Mouse (Mus musculus): Measurements from ENCODE around the gene Zfp654.
A peak's percentile ranks its signal among the peaks of the same experiment; 100 is the strongest.

Gene Zfp654

DNA sequence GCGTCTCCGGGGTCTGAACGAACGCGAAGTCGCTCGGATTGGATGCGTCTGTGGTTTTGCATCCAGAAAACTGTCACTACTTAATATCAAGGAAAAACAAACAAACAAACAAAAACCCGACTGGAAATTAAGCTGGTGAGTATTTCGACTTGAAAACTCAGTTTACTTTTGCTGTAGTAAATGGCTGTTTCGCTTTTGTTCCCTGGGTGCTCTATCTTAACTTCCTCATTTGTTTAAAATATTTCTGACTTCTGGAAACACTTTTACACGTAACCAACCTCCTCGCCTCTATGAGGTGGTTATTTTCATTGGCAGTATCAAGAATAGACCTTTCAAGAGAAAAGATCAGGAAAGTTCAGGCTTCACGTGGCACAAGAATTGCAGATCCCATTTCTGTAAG lies 1.4 kb upstream of the Zfp654 start:
- no peak for DNase-seq (ENCODE audit: extremely low spot score)

DNA sequence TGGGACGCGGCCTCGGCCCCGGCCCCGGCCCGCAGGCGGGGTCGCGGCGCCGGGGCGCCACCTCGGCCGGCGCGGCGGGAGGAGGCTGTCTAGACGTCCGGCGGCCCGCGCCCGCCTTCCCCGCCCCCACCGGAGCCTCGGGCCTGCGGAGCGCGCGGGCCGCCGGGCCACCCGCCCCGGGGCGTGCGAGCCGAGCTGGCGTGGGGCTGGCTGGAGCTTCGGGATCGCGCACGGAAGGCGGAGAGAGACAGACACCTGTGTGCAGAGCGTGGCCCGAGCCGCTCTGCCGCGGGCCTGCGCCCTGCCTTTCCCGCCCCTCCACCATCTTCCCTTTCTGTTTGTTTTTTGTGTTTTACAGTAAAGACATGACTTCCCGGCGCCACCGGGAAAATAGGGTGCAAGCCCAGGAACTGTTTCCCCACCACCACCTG lies 1.0 kb upstream of the Zfp654 start:
- no peak for DNase-seq (ENCODE audit: extremely low spot score)

DNA sequence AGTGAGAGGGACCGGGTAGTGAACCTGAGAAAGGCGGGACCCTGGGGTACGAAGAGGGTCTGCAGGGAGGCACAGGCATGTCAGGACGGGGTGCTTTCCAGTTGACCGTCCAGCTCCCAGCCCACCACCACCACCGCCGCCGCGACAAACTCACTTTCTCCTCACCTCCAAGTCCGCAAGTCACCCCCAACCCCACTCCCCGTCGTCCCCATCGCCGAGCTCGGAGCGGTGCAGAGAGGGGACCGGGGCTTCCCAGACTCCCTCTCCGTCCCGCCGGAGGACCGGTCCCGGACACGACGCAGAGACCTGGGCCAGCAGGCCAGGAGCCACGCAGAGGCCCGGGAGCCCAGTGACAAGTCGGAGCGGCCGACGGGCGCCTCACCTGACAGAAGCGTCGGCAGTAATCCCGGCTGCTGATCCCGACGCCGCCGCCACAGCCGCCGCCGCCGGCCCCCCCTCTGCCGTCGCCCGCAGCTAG lies 328 bp downstream of the Zfp654 start:
- no peak for DNase-seq (ENCODE audit: extremely low spot score)

DNA sequence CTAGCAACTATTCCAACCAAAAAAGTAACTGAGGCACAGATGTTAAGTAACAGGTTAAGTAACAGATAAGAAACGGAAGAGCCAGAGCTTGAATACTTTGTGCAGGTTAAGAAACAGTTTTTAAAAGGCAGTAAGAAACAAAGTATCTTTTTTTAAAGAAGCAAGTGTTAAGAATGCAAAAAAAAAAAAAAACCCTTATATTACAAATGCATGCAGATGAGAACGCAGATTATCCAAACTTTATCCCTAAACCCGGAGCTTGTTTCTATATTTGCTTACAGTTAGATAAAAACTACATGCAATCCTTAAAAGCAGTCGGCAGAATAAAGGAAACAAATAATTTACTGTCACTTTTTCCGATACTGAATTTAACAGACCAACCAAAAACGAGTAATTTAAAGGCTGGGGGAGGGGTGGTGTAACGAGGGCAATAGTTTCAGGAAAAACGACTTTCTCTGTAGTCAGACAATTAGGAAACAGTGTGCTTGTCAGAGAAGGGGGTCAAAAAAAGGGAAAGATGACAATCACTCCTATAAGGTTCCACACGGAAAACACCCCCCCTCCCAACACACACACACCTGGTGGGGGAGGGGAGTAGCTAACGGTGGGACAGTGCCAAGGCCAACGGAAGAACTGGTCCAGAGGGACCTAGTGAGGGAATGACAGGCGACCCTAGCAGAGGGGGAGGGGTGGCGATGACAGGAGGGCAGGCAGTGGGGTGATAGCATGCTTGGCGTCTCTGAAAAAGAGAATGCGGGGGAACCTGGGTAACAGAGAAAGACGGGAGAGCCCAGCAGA lies 966 bp downstream of the Zfp654 start:
- peak; percentile 52 for DNase-seq (ENCODE audit: extremely low spot score)

DNA sequence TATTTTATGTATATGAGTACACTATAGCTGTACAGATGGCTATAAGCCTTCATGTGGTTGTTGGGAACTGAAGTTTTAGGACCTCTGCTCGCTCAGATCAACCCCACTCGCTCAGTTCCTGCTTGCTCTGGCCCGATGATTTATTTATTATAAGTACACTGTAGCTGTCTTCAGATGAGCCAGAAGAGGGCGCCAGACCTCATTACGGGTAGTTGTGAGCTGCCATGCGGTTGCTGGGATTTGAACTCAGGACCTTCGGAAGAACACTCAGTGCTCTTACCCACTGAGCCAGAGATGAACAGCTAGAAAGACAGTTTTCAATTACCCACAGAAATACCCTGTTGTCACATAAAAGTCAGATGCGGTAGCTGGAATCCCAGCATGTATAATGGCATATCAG lies 5.5 kb downstream of the Zfp654 start:
- DNase-seq (ENCODE audit: extremely low spot score), result no peak

DNA sequence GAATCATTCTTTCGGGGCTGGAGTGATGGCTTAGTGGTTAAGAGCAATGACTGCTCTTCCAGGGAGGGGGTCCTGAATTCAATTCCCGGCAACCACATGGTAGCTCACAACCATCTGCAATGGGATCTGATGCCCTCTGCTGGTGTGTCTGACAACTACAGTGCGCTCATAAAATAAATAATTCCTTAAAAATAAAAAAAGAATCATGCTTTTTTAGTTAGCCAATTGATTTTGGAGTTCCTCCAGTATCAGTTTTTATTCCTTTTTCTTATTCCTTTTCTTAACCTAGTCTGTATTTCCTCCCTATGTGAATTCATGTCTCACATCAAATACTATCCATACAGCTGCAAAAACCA lies 9.1 kb downstream of the Zfp654 start:
- DNase-seq (ENCODE audit: extremely low spot score), result no peak

DNA sequence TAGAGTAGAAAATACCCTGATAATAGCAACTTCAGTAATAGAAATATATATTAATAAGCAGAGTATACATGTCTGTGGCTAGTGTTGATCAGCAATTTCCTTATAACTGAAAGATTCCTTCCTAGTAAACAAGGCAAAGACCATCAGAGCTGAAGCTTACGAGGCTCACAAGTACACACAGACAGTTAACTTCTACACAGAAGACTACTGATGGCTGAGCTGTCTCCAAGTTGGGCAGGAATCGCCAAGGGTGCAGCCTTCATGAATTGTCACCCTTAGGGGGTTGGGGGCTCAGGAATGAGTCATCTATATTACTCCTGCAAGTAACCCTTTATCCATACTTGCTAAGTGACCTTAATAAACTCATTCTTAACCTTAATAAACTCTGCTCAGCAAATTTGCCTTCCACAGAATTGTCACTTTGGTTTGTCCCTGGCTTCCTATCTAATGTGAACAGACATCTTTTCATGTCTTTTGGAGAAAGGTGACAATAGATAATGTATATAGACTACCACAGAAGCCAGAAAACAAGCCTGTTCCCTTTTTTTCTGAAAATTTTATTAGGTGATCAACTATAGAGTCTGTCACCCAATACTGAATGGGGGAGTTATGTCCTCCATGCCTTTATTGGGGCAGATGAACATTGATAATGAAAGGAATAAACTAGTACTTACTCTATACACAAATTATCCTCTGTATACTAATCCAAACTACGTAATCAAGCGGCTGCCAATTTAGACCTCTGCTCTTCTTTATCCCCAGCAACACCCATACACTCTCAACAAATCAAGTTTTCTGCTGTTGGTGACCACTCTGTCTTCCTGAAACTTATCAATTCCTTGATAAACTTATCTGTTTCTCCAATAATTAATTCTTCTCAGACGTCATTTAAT lies 9.7 kb downstream of the Zfp654 start:
- DNase-seq (ENCODE audit: extremely low spot score), result no peak

DNA sequence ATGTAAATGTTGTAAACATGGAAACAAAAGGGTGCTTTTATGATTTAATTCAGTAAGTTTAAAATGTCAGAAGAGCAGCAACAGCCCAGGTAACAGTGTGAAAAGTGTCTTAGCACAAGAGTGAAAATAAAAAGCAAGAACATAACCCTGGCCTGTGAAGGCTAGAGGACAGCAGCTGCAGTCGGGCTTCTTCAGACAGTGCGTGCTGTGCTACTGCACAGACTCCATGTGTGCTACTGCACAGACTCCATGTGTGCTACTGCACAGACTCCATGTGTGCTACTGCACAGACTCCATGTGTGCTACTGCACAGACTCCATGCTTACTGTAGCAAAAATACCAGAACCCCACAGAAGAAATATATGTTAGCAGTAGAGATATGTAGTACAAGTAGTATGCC lies 14.7 kb downstream of the Zfp654 start:
- no peak for DNase-seq (ENCODE audit: extremely low spot score)

DNA sequence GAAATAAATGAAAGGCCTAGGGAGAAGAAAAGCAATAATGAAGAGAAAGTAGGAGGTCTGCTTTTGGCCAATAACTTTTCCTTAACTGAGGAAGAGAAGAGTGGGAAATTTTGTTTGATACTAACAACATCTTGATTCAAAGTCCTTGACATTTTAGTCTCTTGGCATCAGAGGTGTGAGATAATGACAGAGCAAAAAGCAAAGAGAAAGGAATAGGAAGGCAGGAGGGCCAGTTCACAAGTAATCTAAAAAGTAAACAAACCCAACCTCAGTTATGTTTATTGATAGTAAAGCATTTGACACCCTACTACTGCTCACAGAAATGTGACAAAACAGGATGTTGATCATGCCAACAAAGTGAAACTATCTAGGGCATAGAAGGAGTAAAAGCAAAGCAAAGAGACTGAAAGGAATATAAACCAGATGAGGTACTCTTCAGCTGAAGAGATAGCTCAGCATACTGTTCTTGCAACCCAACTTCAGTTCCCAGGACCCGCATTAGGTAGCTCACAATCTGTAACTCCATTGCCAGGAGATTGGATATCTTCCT lies 15.4 kb downstream of the Zfp654 start:
- no peak for DNase-seq (ENCODE audit: extremely low spot score)

DNA sequence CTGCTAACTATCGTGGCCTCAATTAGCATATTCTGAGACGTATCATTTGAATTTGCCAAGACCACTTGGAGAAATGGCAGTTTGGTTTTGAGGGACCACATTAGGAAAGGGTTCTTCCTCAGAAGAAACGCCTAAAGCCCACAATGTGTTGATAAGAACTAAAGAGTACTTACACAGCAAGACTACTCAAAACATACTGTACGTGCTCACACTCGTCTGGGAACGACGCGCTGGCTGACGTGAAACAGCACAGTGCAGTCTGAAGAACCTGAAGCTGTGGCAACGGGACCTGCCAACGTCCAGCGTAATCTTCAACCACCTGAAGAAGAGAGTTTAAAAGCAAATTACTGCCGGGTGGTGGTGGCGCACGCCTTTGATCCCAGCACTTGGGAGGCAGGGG lies 21.2 kb downstream of the Zfp654 start:
- DNase-seq (ENCODE audit: extremely low spot score), result no peak

DNA sequence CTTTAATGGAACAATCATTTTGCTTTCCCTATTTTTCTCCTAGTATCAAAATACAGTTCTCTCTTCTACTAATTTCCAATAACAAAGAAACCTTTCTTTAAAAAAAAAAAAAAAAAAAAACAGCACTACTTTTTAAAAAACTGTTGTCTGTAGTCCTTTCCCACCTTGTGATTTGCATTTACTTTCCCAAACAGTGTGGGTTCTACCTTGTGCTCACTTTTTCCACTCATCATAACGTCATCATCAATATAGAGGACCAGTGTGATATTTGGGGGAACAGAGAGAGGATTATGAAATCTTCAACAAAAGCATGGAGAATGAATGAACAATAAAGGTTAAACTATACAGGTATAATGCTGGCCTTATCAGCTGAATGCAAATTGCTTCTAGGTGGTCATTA lies 27.0 kb downstream of the Zfp654 start:
- DNase-seq (ENCODE audit: extremely low spot score), result no peak

DNA sequence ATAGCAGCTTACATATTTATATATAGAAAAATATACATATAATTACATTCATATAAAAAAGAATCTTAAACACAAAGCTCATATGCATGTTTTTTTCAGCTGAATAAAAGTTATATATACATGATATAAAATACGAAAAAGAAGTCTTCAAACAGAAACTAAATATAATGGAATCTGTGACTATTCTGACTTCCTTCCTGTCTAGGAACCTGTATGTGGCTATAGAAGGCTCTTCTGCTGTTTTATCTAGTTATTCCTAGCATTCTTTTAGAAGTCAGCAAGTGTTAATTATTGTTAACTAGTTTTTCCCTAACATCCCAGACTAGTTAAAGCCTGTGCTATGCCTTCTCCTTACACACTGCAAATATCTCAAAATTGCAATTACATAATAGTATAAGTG lies 27.6 kb downstream of the Zfp654 start:
- no peak for DNase-seq (ENCODE audit: extremely low spot score)

DNA sequence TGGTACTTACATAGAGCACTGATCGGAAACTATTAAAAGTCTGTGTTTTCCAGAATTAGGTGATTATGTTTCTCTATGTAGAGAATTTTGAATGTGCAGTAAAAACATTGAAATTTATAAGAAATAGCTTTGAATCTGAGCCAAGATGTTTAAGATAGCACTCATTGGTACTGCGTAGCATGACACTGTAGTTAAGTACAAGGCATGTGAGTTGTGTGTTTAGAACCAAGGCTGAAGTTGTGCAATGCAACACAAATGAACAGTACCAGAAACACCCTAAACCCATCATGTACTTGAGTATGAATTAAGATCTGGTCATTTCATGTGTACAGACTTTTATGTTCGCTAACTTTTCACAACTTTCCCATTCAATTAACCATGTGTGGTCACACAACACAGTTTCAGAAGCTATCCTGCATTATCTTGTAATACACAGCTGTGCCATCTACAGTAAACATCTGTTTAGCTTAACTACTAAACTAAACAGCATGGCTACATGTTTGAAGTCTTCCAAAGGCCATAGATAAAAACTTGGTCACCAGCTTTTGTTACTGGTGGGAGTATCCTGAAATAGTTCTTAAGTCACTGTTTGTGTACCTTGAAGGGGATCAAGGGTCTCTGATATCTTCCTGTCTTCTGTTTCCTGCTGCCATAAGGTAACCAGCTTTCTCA lies 34.2 kb downstream of the Zfp654 start:
- DNase-seq (ENCODE audit: extremely low spot score), result no peak

DNA sequence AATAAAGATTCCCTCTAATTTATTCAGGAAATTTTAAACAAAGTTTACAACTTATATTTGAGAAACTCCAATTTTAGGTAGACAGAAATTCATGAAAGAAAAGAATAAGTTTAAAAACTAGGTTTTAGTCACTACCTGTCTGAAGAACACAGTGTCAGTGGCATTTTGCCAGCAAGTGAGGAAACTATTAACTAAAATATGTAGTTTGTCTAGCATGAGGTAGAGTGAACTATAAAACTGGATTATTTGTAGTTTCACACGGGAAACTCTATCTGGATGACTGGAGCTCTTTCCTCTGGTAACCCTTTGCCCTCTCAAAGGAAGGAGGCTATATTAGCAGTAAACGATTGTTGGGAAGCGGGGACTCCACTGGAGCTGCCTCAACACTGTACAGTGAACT lies 48.4 kb downstream of the Zfp654 start:
- DNase-seq (ENCODE audit: extremely low spot score), result no peak

DNA sequence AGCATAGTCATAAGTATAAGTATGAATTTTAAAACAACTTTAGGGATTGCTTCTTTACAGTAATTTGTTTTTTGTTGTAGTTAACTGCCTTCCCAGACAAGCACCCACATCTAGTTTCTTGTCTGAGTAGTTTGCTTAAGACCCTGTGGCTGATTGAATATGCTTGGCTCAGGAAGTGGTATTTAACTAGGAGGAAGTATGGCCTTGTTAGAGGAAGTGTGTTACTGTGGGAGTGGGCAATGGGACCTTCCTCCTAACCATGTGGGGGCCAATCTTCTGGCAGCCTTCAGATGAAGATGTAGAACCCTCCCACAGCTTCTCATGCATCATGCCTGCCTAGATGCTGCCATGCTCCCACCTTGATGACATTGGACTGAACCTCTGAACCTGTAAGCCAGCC lies 49.8 kb downstream of the Zfp654 start:
- DNase-seq (ENCODE audit: extremely low spot score), result no peak

DNA sequence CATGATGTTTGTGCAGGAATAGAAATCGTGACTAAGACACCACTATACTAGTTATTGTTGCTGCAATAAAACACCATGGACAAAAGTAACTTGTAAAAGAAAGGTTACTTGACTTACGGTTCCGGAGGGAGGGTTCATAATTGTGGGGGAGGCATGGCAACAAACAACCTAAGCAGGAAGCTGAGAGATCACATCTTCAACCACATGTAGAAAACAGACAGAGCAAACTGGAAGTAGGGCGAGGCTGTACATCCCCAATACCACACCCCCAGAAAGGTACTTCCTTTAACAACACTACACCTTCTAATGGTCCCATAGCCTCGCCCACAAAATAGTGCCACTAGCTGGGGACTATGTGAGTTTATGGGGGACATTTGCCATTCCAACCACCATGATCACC lies 51.1 kb downstream of the Zfp654 start:
- DNase-seq (ENCODE audit: extremely low spot score), result no peak

DNA sequence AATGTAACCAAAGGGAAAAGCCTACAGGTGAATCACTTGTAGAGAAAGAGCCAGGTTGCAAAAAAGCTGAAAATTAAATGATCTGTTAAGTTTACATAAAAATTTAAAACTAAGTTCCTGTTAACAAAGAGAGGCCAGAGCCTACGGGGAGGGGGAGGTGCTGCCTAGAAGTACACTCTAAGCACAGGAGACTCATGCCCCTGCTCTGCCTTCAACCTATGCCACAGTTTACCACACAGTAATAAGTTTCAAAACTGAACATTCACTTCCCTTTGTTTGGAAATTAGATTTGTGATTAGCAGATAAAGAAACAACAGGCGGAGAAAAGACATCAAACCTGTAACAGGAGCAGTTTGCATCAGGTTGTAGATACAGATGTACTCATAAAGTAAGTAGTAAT lies 56.6 kb downstream of the Zfp654 start:
- DNase-seq (ENCODE audit: extremely low spot score), result no peak

DNA sequence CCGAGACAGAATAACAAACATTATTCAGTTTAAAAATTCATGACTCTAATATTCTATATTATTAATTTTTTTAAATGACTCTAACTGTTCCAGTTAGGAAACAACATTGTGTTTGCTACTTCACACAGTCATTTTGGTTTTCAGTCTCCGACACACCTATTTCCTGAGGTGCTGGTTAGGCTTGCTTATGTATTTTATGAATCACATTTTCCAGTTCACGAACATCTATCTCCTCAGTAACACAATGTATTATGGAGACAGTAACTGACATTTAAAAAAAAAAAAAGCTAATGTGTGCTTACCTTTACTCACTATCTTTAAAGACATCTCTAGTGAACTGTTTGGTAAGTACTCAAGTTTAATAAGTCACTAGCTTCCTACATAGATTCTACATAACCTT lies 61.7 kb downstream of the Zfp654 start:
- DNase-seq (ENCODE audit: extremely low spot score), result no peak

DNA sequence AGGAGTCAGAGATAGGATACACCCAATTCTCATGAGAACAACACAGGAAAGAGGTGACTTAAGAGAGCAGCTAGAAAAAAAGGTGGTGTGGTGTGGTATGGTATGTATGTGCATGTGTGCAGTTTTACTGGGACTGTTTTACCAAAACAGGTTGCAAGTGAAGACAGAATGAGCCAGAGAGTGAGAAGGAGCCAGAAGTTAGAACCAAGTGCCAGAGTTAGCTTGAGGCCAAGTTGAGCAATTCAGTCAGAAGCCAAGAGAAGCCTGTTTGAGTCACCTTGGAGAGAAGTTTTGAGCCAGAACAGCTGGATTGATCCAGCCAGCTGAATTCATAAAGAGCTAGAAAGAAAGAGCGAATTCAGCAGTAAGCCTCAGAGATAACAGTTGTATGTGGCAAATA lies 75.9 kb downstream of the Zfp654 start:
- DNase-seq (ENCODE audit: extremely low spot score), result no peak

DNA sequence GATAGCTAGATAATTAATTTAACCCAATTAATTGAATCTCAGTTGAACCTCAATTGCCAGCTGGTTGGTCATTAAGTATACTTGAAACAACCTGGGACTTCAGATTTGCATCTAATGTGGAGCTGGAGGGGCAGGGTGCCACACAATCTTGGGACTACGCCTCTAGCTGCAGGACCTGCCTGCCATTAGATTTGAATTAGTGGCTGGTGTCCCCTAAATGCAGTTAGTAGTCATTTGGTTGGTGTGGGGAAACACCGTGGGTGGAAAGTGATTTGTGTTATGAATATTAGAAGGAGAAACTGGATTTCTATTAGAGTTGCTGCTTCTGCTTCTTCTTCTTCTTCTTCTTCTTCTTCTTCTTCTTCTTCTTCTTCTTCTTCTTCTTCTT lies 80.0 kb downstream of the Zfp654 start:
- DNase-seq (ENCODE audit: extremely low spot score), result no peak

DNA sequence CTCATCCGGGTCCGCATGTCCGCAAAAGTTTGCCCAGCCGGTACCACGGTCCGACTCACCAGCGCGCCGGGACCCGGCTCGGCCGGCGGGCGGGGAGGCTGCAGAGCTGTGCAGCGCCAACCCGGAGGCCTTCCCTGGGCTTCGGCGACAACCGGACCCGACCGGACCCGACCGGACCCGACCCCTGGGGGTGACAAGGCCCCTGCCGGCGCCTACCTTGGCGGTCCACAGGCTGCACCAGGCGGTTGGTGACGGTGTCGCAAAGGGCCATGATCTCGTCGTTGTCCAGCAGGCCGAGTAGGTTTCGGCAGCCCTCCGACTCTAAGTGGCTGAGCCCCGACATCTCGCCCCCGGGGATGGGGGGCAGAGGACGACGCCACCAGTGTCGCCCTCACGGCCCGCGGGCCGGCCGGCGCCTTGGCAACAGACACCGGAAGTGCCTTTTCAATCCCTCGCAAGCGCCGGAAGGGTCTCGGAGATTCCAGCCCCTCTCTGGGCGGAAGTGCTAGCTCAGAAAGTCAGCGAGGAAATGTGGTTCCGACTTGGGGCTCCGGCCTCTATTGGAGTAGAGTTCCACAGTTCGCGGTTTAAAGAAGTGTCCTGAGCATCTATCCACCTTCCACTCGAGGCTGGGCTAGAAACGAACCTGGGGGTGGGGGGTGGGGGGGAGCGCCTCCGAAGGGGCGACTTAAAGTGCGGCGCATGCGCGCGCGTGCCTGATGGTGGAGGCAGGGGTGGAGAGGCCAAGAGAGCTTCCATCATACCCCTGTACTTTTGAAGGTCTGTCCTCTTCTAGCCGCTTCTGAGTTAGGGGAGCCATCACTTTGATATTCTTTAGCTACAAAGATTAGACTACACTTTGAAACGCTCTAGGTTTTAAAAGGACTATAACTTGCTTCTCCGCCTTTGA lies 80.7 kb downstream of the Zfp654 start, which contains the start of gene 4930453N24Rik:
Gene 4930453N24Rik (minus strand): TSS at position 641 of the 910 bp plus-strand sequence.
- DNase-seq (ENCODE audit: extremely low spot score), result peak; percentile 90

Data from embryo, embryonic 9.5 days (tissue).